Mouse (Mus musculus) kidney, embryonic 16.5 days (tissue): ENCODE data around the gene Mslnl. TPM values are rescaled to one million over a fixed set of nuclear protein-coding genes. Genes with fewer than 3 reads are reported as not detected.

Experiments
- ATAC-seq: fragments of 200-750 bp; cut with Nextera tagmentation; 2 replicates; pipeline ENCODE4 v1.8.0; 2017; ENCODE audit warnings: moderate TSS enrichment; ENCODE audit not compliant: low FRiP score, low TSS enrichment
- H3K27ac ChIP-seq: fragments of 300-500 bp; sonication (generic); 2 replicates; pipeline ENCODE4 v1.5.1; 2014; ENCODE audit warnings: low read length
- H3K27me3 ChIP-seq: fragments of 300-500 bp; sonication (generic); 2 replicates; pipeline ENCODE4 v1.6.1; 2014; ENCODE audit warnings: low read length, control low read depth, mixed read lengths; ENCODE audit not compliant: insufficient read depth
- H3K36me3 ChIP-seq: fragments of 300-500 bp; sonication (generic); 2 replicates; pipeline ENCODE4 v1.6.1; 2014; ENCODE audit warnings: low read length, control low read depth, mixed read lengths; ENCODE audit not compliant: insufficient read depth
- H3K4me1 ChIP-seq: fragments of 300-500 bp; sonication (generic); 2 replicates; pipeline ENCODE4 v1.6.1; 2014; ENCODE audit warnings: low read length, control low read depth, mixed read lengths; ENCODE audit not compliant: insufficient read depth
- H3K4me2 ChIP-seq: fragments of 300-500 bp; sonication (generic); replicated peaks from 2 replicates; pipeline ENCODE4 v1.6.1; 2014; ENCODE audit warnings: low read depth, low read length
- H3K4me3 ChIP-seq: fragments of 300-500 bp; sonication (generic); 2 replicates; pipeline ENCODE4 v1.5.1; 2014; ENCODE audit warnings: mild to moderate bottlenecking, low read length
- H3K9ac ChIP-seq: fragments of 300-500 bp; sonication (generic); replicated peaks from 2 replicates; pipeline ENCODE4 v1.6.1; 2014; ENCODE audit warnings: low read length
- H3K9me3 ChIP-seq: fragments of 300-500 bp; sonication (generic); 2 replicates; pipeline ENCODE4 v1.6.1; 2016; ENCODE audit warnings: low read length, control low read depth
- WGBS: fragments of 180-500 bp; shearing (Covaris S2); extraction: QIAGEN DNeasy Blood & Tissue Kit; methylation state at CpG from one replicate; pipeline ENCODE4 v1.1.7; 2014; 5-methylcytosine and 5-hydroxymethylcytosine counted together
- polyA plus RNA-seq: library from polyadenylated mRNA; unstranded; fragments of >200 nt; fragmentation: Nextera tagmentation; extraction: Ambion mirVana; gene quantifications from 2 replicates; pipeline ENCODE4 v1.2.1, GENCODE M21; 2015

The Mslnl gene
- not detected in 2 replicates for polyA plus RNA-seq

GRCm38 (mm10) chr17:25735745-25736144 is at the start of gene Mslnl:
Mslnl (plus strand) TSS chr17:25736042.
- no peaks in the 10 kb centered on the region for H3K9me3 ChIP-seq
- WGBS = 54% methylated on average over 3 of the region's 3 CpGs
- no peak within 1 kb of the TSS for H3K27ac ChIP-seq
- H3K27me3 ChIP-seq = no peaks in the 10 kb centered on the region
- no peaks in the 10 kb centered on the region for H3K4me1 ChIP-seq
- H3K36me3 ChIP-seq = 0 out of 2 replicates have a peak, but pooled peaks cover 4% of the 10 kb centered on the region
- ATAC-seq = no peak
- H3K4me3 ChIP-seq = no peak within 1 kb of the TSS
- no peak within 1 kb of the TSS for H3K4me2 ChIP-seq
- no peak within 1 kb of the TSS; the same call in 1 of the 2 replicates for H3K9ac ChIP-seq

GRCm38 (mm10) chr17:25686323-25686722 is 49.5 kb upstream of the Mslnl start:
- no peak overlapping the region for H3K4me3 ChIP-seq
- H3K9me3 ChIP-seq = no peaks in the 10 kb centered on the region
- WGBS = 48% methylated on average over 7 of the region's 7 CpGs
- H3K4me1 ChIP-seq = no peaks in the 10 kb centered on the region
- H3K4me2 ChIP-seq = no peak overlapping the region
- no peak overlapping the region for H3K27ac ChIP-seq
- no peak overlapping the region for H3K9ac ChIP-seq
- no peak for ATAC-seq
- H3K36me3 ChIP-seq = no peaks in the 10 kb centered on the region
- H3K27me3 ChIP-seq = no peaks in the 10 kb centered on the region

- no peaks in the 10 kb centered on the region for H3K4me1 ChIP-seq
- H3K9ac ChIP-seq = no peak overlapping the region
- H3K27me3 ChIP-seq = no peaks in the 10 kb centered on the region
- ATAC-seq = no peak
- H3K4me2 ChIP-seq = no peak overlapping the region
- no peaks in the 10 kb centered on the region for H3K36me3 ChIP-seq
- WGBS = 72% methylated on average over 4 of the region's 4 CpGs
- H3K4me3 ChIP-seq = no peak overlapping the region
- H3K27ac ChIP-seq = no peak overlapping the region
- no peaks in the 10 kb centered on the region for H3K9me3 ChIP-seq
These were observed 46.9 kb upstream of the Mslnl start for GRCm38 (mm10) chr17:25688922-25689321.

- ATAC-seq = no peak
- Histone ChIP-seq H3K4me2 (no peak overlapping the region), H3K27ac (no peak overlapping the region), H3K9ac (no peak overlapping the region), H3K4me1 (no peaks in the 10 kb centered on the region), H3K9me3 (no peaks in the 10 kb centered on the region), H3K27me3 (no peaks in the 10 kb centered on the region), H3K4me3 (no peak overlapping the region), H3K36me3 (no peaks in the 10 kb centered on the region)
- 28% methylated on average over 1 of the region's 1 CpGs for WGBS
These were observed 39.6 kb upstream of the Mslnl start for GRCm38 (mm10) chr17:25696263-25696662.

GRCm38 (mm10) chr17:25698446-25698845 is 37.4 kb upstream of the Mslnl start:
- Histone ChIP-seq H3K9me3 (no peaks in the 10 kb centered on the region), H3K36me3 (no peaks in the 10 kb centered on the region), H3K27ac (no peak overlapping the region), H3K27me3 (no peaks in the 10 kb centered on the region), H3K4me1 (no peaks in the 10 kb centered on the region), H3K9ac (no peak overlapping the region), H3K4me3 (no peak overlapping the region), H3K4me2 (no peak overlapping the region)
- WGBS = 12% methylated on average over 7 of the region's 7 CpGs
- ATAC-seq = peak; percentile 73; the same call in 1 of the 2 replicates

GRCm38 (mm10) chr17:25700863-25701496 is 34.9 kb upstream of the Mslnl start:
- Histone ChIP-seq H3K27me3 (no peaks in the 10 kb centered on the region), H3K4me2 (no peak overlapping the region), H3K4me3 (no peak overlapping the region), H3K9me3 (no peaks in the 10 kb centered on the region), H3K36me3 (no peaks in the 10 kb centered on the region), H3K27ac (no peak overlapping the region), H3K9ac (no peak overlapping the region), H3K4me1 (no peaks in the 10 kb centered on the region)
- 62% methylated on average over 9 of the region's 9 CpGs for WGBS
- ATAC-seq = no peak

- H3K27me3 ChIP-seq = no peaks in the 10 kb centered on the region
- ATAC-seq = no peak
- no peak overlapping the region for H3K9ac ChIP-seq
- H3K4me2 ChIP-seq = no peak overlapping the region
- 90% methylated on average over 2 of the region's 2 CpGs for WGBS
- H3K4me1 ChIP-seq = no peaks in the 10 kb centered on the region
- 0 out of 2 replicates have a peak, but pooled peaks cover 5% of the 10 kb centered on the region for H3K9me3 ChIP-seq
- no peaks in the 10 kb centered on the region for H3K36me3 ChIP-seq
- H3K27ac ChIP-seq = no peak overlapping the region
- H3K4me3 ChIP-seq = no peak overlapping the region
These were observed 25.8 kb upstream of the Mslnl start for GRCm38 (mm10) chr17:25709994-25710393.

- 77% methylated on average over 4 of the region's 4 CpGs for WGBS
- no peak overlapping the region for H3K4me3 ChIP-seq
- H3K36me3 ChIP-seq = no peaks in the 10 kb centered on the region
- 0 out of 2 replicates have a peak, but pooled peaks cover 5% of the 10 kb centered on the region for H3K9me3 ChIP-seq
- no peak overlapping the region for H3K27ac ChIP-seq
- H3K4me1 ChIP-seq = peaks cover 2% of the 10 kb centered on the region; the same call in 1 of the 2 replicates
- H3K4me2 ChIP-seq = no peak overlapping the region
- peaks cover 5% of the 10 kb centered on the region; the same call in 1 of the 2 replicates for H3K27me3 ChIP-seq
- no peak overlapping the region for H3K9ac ChIP-seq
- ATAC-seq = no peak
These were observed 24.7 kb upstream of the Mslnl start for GRCm38 (mm10) chr17:25711136-25711535.

GRCm38 (mm10) chr17:25715627-25716026 is 20.2 kb upstream of the Mslnl start:
- peaks cover 18% of the 10 kb centered on the region for H3K27me3 ChIP-seq
- no peak for ATAC-seq
- peaks cover 15% of the 10 kb centered on the region for H3K4me1 ChIP-seq
- WGBS = 65% methylated on average over 3 of the region's 3 CpGs
- H3K4me2 ChIP-seq = no peak overlapping the region
- peaks cover 13% of the 10 kb centered on the region for H3K36me3 ChIP-seq
- no peak overlapping the region for H3K9ac ChIP-seq
- H3K27ac ChIP-seq = no peak overlapping the region
- no peaks in the 10 kb centered on the region for H3K9me3 ChIP-seq
- H3K4me3 ChIP-seq = no peak overlapping the region

- no peak for ATAC-seq
- Histone ChIP-seq H3K9me3 (no peaks in the 10 kb centered on the region), H3K27me3 (peaks cover 18% of the 10 kb centered on the region), H3K4me2 (no peak overlapping the region), H3K4me1 (peaks cover 15% of the 10 kb centered on the region), H3K36me3 (peaks cover 19% of the 10 kb centered on the region), H3K27ac (no peak overlapping the region), H3K4me3 (no peak overlapping the region), H3K9ac (no peak overlapping the region)
- 8% methylated on average over 6 of the region's 6 CpGs for WGBS
These were observed 19.7 kb upstream of the Mslnl start for GRCm38 (mm10) chr17:25716130-25716529.
